Mouse (Mus musculus) activated CD4-positive, CD25-positive, alpha-beta regulatory T cell, adult 4 months (primary cell): ENCODE measurements around the gene Ppp2r5e. TPM values are rescaled to one million over a fixed set of nuclear protein-coding genes. Genes with fewer than 3 reads are reported as not detected.
"Not testable (repeated sequence)": the region's sequence is repeated elsewhere in the genome, so short reads cannot be mapped to it uniquely, and the experiment has no call there.

Source experiments
- ATAC-seq: one replicate; pipeline ENCODE4 v1.8.0; 2017
- polyA plus RNA-seq, 2 experiments: library from polyadenylated mRNA; unstranded; fragments of 100-300 nt; shearing (Covaris generic); gene quantifications; one replicate each; pipeline ENCODE4 v1.2.1; 2017

The Ppp2r5e gene
- polyA plus RNA-seq, 2 experiments from 2014 or later = 7.4 to 9.2 TPM

DNA sequence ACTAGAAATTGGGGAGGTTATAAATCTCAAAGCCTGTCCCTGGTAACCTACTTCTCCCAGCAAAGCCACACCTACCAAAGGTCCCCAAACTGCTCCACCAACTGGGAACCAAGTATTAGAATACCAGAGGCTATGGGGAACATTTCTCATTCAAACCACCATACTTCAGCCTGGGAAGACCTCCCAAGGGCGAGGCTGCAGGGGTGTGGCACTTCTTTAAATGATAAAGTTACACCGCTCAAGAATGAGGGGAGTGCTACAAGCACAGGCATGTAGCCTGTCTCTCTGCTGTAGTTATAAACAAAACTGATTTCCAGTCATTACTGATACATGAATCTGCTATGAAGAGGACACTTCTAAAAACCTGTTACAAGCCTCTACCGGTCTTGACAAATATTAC, 113.3 kb downstream of the Ppp2r5e start:
- no peak for ATAC-seq

DNA sequence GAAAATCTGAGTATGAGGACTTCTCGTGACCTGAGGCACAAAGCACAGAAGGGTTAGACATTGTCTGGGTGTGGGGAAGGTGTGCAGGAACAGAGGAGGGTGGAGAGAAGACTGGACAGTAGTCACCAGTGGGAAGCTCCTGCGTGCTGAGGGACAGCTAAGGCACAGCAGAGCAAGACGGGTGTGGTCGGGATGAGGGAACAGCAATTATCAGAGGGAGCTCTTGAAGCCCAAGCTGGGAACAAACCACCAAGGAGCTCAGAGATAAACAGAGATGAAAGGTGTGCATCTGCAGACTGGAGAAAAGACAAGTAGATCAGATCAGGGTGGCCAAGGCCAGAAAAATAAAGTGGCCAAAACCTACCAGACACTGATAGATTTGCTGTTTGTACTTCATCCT, 114.0 kb downstream of the Ppp2r5e start:
- no peak for ATAC-seq

DNA sequence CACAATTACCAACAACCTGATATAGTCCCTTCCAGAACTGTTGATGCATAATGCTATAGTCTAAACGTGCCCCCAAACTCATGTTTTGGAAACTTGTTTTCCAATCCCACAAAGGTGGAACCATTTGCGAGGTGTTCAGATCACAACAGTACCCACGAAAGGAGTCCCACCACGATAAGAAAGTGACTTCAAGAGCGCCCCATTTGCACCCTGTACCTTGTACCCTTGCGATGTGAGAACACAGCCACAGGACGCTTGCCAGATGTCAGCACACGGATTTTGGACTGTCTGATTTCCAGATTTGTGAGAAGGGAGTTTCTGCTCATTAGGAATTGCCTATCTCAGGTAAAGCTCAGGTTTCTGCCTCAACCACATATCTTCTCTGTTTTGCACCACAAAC, 116.0 kb downstream of the Ppp2r5e start:
- no peak for ATAC-seq

DNA sequence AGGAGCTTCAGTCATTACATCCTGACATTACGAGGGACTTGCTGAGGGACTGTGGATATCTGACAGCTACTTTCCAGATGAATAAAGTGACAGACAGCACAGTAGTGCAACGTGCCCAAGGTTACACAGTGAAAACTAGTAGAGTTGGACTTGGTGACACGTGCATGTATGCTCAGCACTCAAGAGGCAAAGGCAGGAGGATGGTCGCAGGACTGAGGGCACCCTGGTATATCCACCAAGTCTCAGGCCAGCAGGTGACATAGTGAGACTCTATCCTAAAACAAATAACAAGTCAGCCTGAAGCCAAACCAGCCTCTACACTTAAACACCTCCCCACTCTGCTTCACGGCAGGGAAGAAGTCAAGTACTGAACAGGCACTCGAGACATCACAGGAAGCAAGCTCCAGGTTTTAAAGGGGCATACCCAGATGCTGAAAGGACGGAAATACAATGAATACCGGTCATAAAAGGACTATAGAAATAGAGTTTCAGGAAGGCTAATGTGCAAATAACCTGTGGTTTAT, 116.6 kb downstream of the Ppp2r5e start:
- no peak for ATAC-seq

DNA sequence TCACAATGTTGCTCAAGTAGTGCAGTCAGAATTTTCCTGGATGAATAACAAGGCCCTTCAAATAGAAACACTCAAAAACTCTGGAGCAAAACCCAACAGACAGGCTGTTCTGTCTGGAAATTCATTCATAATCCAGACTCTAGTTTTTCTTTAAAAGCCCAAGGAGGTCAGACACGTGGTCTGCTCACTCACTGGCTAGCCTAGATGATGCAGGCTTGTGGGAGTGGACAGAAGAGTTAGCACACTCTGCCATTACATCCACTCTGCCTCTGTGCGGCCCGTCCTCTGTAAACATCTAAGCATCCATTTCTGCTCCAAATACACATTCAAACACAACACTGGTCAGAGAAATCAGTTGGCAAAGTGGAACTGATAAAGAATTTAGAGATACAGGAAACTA, 117.4 kb downstream of the Ppp2r5e start:
- no peak for ATAC-seq

DNA sequence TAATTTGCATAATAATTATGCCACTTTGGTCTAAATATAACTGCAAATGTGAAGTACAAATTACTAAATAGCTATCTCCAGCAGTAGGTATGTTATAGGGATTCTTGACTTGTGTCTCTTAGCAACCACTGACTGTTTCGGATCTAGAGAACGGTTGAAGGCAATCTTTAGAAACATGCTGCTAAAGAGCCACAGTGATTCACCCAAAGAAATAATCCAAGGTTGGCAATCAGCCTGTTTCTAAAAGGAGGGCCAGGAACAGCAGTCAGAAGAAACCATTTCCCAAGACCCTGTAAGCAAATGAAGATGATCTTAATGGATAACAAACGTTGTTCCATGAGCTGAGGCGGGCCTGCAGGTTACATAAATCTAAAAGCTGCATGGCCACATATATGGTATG, 117.9 kb downstream of the Ppp2r5e start:
- no peak for ATAC-seq

DNA sequence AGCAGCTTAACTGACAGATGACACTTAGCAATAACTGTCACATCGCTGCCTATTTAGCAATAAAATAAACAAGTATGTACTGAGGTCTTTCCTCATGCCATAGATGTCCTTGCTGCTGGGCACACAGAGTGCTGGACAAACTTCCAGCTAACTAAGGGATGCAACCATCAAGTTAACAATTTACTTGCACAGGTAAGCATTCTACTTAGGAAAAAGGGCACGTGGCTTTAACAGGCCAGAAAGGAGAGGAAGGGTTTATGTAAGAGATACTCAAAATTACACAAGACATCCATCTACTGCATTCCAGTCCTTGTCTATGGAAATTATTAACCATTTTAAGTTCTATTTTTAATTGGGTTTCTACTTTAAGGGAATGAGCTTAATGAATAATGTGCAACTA, 123.0 kb downstream of the Ppp2r5e start:
- no peak for ATAC-seq

DNA sequence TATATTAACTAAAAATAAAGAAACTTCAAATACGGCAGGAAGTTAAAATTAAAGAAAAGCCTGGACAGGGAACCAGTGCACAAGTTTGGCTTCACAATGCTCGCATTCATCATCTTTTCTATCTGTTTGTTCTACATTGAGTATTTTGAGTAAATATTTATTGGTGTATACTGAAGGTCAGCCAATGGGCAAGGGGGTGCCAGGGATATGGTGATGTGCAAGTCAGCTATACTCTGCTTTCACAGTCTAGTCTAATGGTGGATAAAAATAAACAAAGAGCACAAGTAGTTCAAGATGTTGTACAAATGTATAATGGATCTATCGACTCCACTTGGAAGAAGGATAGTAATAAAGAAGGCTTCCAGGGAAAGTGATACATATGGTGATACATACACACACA, 123.9 kb downstream of the Ppp2r5e start:
- no peak for ATAC-seq

DNA sequence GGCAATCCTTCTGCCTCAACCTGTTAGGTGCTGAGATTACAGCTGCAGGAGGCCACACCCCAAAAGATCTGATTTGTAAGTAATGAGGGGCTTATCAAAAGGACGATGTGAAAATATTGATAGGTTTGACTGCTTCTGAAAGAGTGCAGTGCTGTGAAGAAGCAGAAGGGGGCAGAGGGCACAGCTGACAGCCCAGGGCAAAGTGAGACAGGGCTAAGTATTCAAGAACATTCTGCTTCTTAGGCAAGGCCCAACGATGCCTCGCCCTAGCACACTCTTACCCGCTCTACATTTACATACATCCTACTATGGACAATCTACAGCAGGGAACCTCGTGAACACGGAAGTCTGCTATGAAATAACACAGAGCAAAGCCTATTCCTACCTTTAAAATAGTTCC, 128.2 kb downstream of the Ppp2r5e start:
- ATAC-seq = no peak

DNA sequence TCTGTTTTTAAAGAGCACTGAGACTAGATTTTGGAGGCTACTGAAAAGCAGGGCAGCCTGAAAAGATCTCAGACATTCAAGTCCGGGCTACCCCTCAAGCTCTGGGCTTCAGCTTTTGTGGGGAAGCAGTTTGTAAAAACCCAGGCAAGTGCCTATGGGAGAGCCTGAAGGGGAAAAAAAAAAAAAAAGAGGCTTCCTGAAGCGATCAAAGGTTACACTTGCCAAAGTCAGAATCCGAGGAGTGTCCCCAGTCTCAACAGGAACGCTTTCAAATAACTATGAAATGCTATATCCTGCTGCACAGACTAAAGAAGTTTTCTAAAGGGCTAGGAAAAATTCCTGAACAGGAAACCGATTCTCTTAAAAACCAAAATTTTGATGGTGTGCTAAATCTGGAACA, 128.9 kb downstream of the Ppp2r5e start:
- no peak for ATAC-seq

DNA sequence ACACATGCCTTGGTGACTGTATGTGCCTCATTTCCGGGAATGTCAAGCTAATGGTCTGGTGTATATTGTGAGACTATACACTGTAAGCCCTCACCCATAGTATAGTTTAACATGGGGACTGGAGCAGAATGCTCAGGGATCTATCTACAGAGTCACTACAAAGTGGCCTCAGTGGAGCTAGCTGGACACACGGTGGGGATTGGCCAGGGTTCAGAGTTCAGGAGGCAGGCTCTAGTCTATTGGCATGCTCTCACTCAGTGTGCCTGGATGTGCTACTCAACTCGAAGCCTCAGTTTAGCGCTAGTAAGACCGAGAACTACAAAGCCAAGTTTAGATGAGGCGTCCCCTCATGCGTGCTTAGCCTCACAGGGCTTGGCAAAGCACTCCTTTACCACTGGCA, 129.8 kb downstream of the Ppp2r5e start:
- no peak for ATAC-seq

DNA sequence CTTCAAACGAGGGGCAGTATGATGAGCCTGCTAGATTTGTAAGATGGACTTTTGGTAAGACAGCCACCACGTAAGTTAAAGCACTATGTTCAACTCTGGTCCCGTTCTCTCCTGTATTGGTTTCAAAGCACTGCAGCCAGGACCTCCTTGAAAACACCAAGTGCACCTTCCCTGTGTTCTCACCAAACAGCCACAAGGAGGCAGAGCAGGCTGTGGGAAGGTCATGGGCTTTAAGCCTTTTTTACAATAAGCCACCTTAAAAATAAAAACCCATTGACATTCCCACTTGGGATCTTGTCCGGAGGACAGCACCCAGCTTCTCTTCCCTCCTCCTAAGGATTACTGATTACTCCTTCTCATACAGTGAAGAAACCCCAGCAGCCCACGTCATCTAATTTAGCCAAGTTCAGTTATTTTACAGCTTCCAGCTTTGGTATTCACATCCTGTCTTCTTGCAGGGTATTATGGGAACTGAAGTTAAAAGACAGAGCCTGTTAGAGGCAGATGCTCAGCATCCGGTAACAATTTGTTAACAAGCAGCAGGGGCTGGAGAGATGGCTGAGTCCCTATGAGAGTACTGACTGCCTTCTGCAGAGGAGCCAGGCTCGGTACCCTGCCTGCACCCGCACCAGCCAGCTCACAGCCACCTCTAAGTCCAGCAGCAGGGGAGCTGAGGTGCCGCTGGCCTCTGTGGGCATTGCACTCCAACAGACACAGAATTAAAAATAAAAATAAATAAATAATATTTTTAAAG, 131.9 kb downstream of the Ppp2r5e start:
- ATAC-seq = no peak

DNA sequence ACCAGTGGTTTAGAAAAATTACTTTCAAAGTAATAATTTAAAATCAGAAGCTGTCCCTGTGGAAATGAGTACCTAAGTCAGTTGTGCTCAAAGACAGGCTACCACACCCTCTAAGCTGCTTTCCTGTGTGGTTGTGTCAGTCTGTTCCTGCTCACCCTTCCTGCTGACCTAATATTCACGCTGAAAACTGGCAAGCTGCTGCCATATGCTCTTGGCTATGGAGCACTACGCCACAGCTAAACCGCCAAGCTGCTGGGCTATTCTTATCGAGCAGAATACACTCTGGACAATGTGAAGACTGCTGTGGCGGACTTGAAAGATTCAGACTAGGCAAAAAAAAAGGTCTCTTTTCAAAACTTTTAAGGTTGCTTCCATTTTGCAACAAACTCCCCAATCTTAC, 135.5 kb downstream of the Ppp2r5e start:
- no peak for ATAC-seq

DNA sequence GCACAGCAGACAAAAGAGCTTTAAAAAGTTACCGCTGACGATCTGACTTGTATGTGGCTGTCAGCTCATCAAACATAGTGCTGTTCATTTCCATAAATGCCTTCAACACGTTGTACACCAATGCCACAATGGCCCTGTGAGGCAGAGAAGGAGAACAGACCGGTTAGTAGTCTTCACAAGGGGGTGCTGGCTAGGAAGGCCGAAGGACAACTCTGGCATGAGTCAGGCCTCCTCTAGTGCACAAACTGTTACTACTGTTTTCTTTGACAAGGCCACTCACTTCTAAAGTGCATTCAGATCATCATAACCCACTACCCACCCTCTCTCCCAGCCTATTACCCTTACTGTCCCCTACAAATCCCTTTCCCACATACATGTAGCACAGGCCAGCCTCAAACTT, 136.4 kb downstream of the Ppp2r5e start:
- ATAC-seq = no peak

DNA sequence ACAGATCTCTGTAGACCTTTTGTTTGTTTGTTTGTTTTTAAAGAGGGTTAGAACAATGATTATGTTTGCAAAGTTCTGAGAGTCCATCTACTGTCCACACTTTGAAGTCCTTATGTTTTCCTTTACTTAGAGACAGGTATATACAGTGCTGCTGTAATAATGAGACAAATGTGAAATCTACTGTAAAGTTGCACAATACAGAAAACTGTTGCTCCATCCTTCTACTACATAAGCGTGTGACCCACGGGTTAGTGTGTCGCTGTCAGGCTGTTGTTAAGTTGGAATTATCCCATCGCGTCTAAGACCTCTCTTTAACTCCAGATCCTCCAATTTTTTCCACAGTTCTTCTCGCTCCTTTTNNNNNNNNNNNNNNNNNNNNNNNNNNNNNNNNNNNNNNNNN, 142.6 kb downstream of the Ppp2r5e start:
- ATAC-seq = no peak

DNA sequence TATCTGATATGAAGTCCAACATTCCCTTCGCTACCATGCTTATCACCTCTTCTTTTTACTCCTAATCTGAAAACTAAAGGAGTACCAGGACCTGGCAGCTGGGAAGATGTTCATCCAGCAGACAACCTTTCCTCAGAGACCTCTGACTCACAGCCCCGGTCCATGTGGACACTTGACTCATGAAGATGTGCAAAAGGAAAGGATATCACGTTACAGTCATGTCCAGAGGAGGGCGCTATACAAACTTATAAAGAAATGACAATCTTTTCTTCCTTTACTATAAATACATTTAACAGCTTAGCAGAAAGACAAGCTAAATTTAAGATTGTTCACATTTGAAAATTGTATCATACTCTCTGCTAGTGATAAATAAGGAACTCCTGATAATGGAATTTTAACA, 143.0 kb downstream of the Ppp2r5e start:
- no peak for ATAC-seq

DNA sequence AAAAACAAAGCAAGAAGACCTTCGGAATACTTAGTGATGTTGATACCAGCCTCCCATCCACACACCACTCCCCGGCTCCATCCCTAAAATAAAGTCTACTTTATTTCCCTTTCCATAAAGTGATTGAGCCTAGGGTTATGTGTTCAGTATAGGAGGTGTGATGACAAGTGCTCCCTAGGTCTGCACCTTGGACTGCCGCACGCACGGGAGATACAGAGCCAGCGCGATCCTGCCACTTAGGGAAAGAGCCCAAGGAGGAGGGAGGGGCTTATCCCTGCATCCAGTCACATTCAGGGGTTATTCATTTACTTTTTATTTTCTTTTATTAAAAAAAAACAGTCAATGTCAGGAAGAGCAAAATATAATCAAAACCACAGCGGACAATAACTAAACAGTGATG, 145.5 kb downstream of the Ppp2r5e start:
- ATAC-seq = no peak

DNA sequence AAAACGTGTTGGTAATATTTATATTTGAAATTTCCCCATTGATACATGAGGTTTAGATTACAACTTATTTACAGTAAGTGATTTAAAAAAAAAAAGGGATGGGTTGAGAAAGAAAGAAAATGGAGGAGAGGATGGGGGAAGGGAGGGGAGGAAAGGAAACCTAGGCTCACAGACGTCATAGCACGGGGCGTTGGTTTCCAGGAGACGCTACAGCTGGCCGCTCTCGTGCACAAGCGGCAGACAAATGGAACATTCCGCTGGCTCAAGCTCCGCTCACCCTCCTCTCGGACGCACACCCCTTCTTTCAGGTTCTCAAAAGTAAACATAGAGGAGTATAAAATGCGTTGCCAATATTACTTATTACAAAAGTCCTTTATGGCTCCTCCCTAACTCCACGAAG, 146.0 kb downstream of the Ppp2r5e start:
- ATAC-seq = peak; percentile 82

DNA sequence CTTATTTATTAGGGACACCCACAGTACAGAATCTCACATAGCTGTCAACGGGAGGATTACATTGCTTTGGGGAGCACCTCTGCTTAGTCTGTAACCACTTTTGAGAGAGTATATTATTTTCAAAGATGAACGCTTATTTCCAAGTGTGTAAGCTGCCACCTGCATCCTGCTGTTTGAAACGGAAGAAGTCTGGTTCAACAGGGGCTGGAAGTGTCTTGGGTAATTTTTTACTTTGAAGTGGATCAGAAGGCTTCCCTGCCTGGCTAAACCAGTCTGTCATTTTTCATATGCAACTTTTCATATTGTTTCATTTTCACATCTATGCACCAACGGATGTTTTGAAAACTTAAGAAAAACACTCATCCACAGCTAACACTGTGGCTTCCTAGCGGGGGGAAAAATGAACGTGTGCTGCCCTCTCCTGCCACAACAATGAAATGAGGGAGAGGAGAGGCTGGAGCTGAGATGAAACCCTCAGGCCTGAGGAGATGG, 146.5 kb downstream of the Ppp2r5e start:
- peak; percentile 73 for ATAC-seq

DNA sequence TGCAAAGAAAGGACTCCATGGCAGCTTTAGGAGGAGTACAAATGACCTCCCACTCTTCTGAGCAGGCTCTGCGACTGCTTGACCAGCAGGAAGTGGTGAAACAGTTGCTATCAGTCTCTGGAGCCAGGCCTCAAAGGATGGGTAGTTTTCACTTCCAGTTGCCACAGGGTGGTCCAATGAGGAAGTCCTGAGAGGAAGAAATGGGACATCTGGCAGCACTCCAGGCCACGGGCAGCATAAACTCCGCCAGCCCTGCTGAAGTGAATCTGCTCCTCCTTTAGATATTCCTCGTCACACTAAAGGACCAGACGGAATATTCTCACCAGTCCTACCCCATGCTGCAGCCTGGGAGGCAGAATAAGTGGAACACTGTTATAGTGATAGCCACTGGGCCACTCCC, 147.1 kb downstream of the Ppp2r5e start:
- ATAC-seq = no peak

DNA sequence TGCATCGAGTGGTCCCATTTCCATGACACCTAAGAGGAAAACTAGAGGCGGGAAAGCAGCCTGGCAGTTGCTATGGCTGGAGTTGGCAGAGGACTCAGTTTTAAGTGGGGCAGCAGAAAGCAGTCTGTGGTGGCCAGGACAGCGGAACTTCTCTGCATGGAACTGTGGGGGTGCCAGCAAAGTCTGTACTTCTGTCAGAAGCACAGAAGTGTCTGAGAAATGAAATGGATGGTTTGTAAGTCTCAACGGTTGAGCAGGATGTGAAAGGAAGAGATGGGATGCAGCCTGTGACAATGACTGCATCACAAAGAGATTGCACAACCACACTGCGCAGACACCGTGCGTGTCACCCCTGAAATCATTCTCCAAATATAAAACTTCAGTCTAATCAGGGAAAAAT, 149.8 kb downstream of the Ppp2r5e start:
- no peak for ATAC-seq

DNA sequence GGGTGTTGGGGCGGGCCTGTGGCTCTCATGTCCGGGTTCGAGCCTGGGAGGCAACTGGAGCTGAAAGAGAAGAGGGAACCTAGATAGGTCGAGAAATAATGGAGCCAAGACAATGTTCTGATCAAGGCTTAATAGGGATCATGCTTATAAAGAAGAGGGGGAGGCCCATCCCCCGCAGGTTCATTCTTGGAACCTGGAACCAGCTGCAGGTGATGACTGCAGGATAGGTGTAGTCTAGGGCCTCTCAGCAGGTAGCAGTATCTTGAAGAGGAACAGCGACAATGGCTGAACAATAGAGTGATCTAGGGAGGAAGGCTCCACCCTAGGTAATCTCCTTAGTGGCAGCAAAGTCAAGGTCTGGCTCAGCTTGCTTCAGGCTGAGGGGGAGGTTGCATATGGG, 163.6 kb downstream of the Ppp2r5e start:
- not testable (repeated sequence) for ATAC-seq

DNA sequence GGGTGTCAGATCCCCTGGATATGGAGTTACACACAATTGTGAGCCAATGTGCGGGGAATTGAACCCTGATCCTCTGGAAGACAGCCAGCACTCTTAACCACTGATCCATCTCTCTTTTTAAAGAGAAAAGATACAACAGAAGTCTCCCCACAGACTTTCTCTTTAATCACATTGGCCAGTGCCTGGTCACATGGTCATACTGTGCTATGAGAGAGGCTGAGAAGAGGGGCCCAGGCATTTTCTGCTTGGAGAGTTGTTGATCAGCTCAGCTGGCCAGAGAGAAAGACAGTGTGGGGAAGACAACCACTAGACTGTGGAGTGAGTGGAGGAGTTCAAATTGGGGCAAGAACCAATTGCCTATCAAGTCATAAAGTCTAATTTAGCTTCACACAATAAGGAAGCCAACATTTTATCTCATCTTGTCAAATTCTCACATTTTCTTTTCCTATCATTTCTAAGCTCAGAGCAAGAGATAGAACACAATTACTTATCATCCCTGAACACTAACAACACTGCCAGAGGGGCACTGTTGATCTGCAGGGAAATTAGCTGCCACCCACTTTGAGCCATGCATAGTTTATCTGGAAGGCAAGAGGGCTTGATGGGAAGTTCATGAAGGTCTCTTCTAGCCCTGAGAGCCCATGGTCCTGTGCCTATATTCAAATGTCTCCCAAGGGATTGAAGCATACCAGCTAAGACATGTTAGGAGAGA, 166.2 kb downstream of the Ppp2r5e start:
- ATAC-seq = no peak

DNA sequence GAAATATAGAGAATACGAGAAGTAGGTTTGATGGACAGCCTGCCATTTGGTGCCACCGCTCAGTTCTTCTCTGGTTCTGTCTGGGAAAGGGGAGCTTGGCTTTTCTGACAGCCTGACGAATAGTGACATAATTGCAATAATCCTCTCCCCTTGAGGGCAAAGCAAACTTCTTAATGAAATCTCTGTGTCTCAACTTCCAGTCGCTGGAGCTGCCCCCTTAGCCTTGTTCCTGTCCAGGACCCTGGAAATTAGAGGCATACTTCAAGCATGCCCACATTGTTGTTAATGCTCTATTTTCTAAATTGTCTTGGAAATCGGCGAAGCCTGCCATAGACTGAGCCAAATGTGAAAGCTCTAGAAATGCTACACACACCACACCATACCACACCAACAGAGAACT, 167.3 kb downstream of the Ppp2r5e start:
- no peak for ATAC-seq
